In the genomic region with DNA sequence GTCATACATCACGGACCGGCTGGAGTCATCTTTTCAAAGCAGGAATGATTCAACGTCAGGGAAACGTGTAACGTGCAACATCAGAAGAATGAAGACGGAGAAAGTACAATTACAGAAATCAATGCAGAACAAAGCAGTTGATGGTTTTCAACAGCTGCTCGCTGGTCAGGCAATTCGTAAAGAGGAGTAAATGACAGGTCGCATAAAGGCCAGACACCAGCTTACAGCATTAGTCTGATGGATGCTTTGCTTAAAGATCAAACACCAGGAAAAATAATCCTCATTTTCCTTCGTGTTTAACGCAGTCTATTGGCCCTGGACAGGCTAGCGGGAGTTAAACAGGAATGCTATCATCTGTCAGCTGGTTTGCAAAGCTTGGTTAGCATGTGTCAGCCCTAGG, we compare ENCODE assay signal across 17 mouse cellular contexts.
"Had no signal": no experiment of that assay in that cellular context is flagged by ENCODE, and none has a peak within 500 bp of the region (broad histone marks: within the 10 kb centered on the region; RNA-seq: fewer than 3 reads in every experiment).

No protein-coding gene starts in this region.

- H3K4me2 ChIP-seq: hindbrain, embryonic 15.5 days; kidney, embryonic 15.5 days; liver, embryonic 11.5 days; liver, embryonic 15.5 days; neural tube, embryonic 12.5 days had no signal

- H3K9me3 ChIP-seq: hindbrain, embryonic 15.5 days; kidney, embryonic 15.5 days; limb, embryonic 10.5 days; liver, embryonic 15.5 days; midbrain, embryonic 10.5 days; neural tube, embryonic 12.5 days had no signal

- H3K27me3 ChIP-seq: hindbrain, embryonic 15.5 days; kidney, embryonic 15.5 days; liver, embryonic 15.5 days; neural tube, embryonic 12.5 days had no signal

- H3K4me3 ChIP-seq: hindbrain, embryonic 15.5 days; kidney, embryonic 15.5 days; left cerebral cortex, adult 2 months; limb, embryonic 10.5 days; liver, embryonic 15.5 days; midbrain, embryonic 10.5 days; myocyte; neural tube, embryonic 12.5 days had no signal

- H3K36me3 ChIP-seq: hindbrain, embryonic 15.5 days; kidney, embryonic 15.5 days; limb, embryonic 10.5 days; liver, embryonic 15.5 days; midbrain, embryonic 10.5 days; neural tube, embryonic 12.5 days had no signal

- H3K4me1 ChIP-seq: hindbrain, embryonic 15.5 days; liver, embryonic 15.5 days; neural tube, embryonic 12.5 days had no signal

- DNase-seq: kidney, adult 2 months; kidney, postnatal 14 days; lung, postnatal 10 days; retina, postnatal 1 day; right cerebral cortex, postnatal 4 days; spleen, adult 18-20 months; thymus, adult 18-20 months; thymus, postnatal 14 days had no signal

- H3K9ac ChIP-seq: hindbrain, embryonic 15.5 days; kidney, embryonic 15.5 days; liver, embryonic 15.5 days; neural tube, embryonic 12.5 days had no signal

- H3K27ac ChIP-seq: hindbrain, embryonic 15.5 days; kidney, embryonic 15.5 days; left cerebral cortex, adult 2 months; limb, embryonic 10.5 days; liver, embryonic 15.5 days; midbrain, embryonic 10.5 days; neural tube, embryonic 12.5 days had no signal
